Mouse (Mus musculus): ENCODE results near the gene Rasl2-9.
"Not testable (repeated sequence)": the region's sequence is repeated elsewhere in the genome, so short reads cannot be mapped to it uniquely, and the experiment has no call there.

- TF ChIP-seq CTCF (IDR thresholded peaks at IDR 0.05; ENCODE audit: low read depth); EP300 (optimal IDR thresholded peaks at IDR 0.05): not testable (repeated sequence)
Observed at GRCm38 (mm10) chr7:5079365-5080009, 46.3 kb downstream of the Rasl2-9 start.
